Mouse (Mus musculus) ES-Bruce4 (cell line): ENCODE results near the gene Rps3. TPM values are rescaled to one million over a fixed set of nuclear protein-coding genes. Genes with fewer than 3 reads are reported as not detected.
A peak's percentile ranks its signal among the peaks of the same experiment; 100 is the strongest.

Experiments used
- H3K27ac ChIP-seq: 2 replicates; pipeline ENCODE4 v1.5.1; 2012; ENCODE audit warnings: low read length, inconsistent platforms; ENCODE audit not compliant: insufficient read depth
- H3K27me3 ChIP-seq: 2 replicates; pipeline ENCODE4 v1.6.1; 2012; ENCODE audit warnings: mild to moderate bottlenecking, low read length, inconsistent platforms; ENCODE audit not compliant: control insufficient read depth, poor library complexity, insufficient read depth, severe bottlenecking
- H3K36me3 ChIP-seq: 2 replicates; pipeline ENCODE4 v1.6.1; 2012; ENCODE audit warnings: inconsistent platforms, mild to moderate bottlenecking, low read length, moderate library complexity; ENCODE audit not compliant: control insufficient read depth, poor library complexity, insufficient read depth, severe bottlenecking
- H3K4me1 ChIP-seq: one replicate; pipeline ENCODE4 v1.8.1; 2011; ENCODE audit warnings: low read length; ENCODE audit not compliant: control insufficient read depth, insufficient read depth
- H3K4me3 ChIP-seq: 2 replicates; pipeline ENCODE4 v1.5.1; 2011; ENCODE audit warnings: low read depth, mild to moderate bottlenecking, low read length
- H3K9ac ChIP-seq: 2 replicates; pipeline ENCODE4 v1.6.1; 2012; ENCODE audit warnings: low read depth, mild to moderate bottlenecking, inconsistent platforms; ENCODE audit not compliant: poor library complexity, severe bottlenecking
- H3K9me3 ChIP-seq: replicated peaks from 2 replicates; pipeline ENCODE4 v1.6.1; 2012; ENCODE audit warnings: mild to moderate bottlenecking, low read length, inconsistent platforms; ENCODE audit not compliant: control insufficient read depth, poor library complexity, insufficient read depth, severe bottlenecking
- CTCF ChIP-seq: IDR thresholded peaks from one replicate; pipeline ENCODE4 v1.8.1; 2011; ENCODE audit warnings: low read depth, low read length
- EP300 ChIP-seq: IDR thresholded peaks from 2 replicates; pipeline ENCODE4 v1.6.1; 2011; ENCODE audit warnings: low read depth, low read length; ENCODE audit not compliant: insufficient read depth
- POLR2A ChIP-seq: IDR thresholded peaks from one replicate; pipeline ENCODE4 v1.8.1; 2011; ENCODE audit warnings: low read length; ENCODE audit not compliant: insufficient read depth
- polyA plus RNA-seq: library from polyadenylated mRNA; stranded (reverse); fragments of >200 nt; gene quantifications from 2 replicates; pipeline ENCODE4 v1.2.4, GENCODE M21; 2011; ENCODE audit warnings: low read depth; ENCODE audit not compliant: missing spikeins, insufficient read depth, insufficient read length

Rps3 gene
- 2,316 and 2,405 TPM in 2 replicates for polyA plus RNA-seq

- peak within 1 kb of the TSS; percentile 99 for H3K4me3 ChIP-seq
- H3K9ac ChIP-seq, result peak within 1 kb of the TSS; percentile 99
- H3K27me3 ChIP-seq, result no peaks in the 10 kb centered on the region
- H3K27ac ChIP-seq, result peak within 1 kb of the TSS; percentile 74
- no peaks in the 10 kb centered on the region for H3K4me1 ChIP-seq
- peaks cover 46% of the 10 kb centered on the region for H3K36me3 ChIP-seq
- no peak for TF ChIP-seq CTCF
- TF ChIP-seq POLR2A, result no peak
- no peak for TF ChIP-seq EP300
- no peaks in the 10 kb centered on the region for H3K9me3 ChIP-seq
Measured at GRCm38 (mm10) chr7:99483271-99483923, at the start of gene Rps3. TSS of gene Rps3 (minus strand) at chr7:99483738.

- Histone ChIP-seq H3K9me3 (no peaks in the 10 kb centered on the region), H3K4me1 (peaks cover 6% of the 10 kb centered on the region)
Measured at GRCm38 (mm10) chr7:99532526-99532925, 49.0 kb upstream of the Rps3 start.

DNA sequence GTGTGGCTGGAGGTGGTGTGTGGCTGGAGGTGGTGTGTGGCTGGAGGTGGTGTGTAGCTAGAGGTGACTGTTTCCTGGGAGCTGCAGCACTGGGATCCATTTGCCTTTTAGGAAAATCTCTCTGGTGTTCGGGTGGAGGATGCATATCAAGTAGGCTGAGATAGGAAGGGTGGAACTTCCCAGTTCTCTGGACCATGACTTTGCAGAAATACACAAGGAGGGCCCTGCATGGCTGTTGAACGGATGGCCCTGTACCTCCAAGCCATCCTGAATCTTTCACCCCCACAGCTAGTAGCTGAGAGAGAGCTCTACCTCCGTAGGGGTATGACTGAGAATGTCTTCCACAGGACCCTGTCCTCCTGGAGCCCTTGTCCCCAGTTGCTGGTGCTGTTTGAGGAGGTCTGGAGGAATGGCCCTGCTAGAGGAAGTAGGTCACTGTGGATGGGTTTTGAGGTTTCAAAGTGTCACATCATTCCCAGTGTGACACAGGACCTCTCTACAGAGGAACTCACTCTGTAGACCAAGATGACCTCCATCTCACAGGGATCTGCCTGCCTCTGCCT is 48.0 kb upstream of the Rps3 start:
- no peaks in the 10 kb centered on the region for H3K27me3 ChIP-seq
- no peaks in the 10 kb centered on the region for H3K9me3 ChIP-seq
- TF ChIP-seq EP300 (no peak), POLR2A (no peak)
- H3K36me3 ChIP-seq, result no peaks in the 10 kb centered on the region
- peaks cover 4% of the 10 kb centered on the region for H3K4me1 ChIP-seq
- no peak overlapping the region for H3K27ac ChIP-seq
- no peak overlapping the region for H3K4me3 ChIP-seq
- no peak overlapping the region for H3K9ac ChIP-seq

More at GRCm38 (mm10) chr7:99532526-99532925, 49.0 kb upstream of the Rps3 start:
- H3K4me3 ChIP-seq, result no peak overlapping the region
- H3K27me3 ChIP-seq, result no peaks in the 10 kb centered on the region
- H3K27ac ChIP-seq, result no peak overlapping the region
- no peaks in the 10 kb centered on the region for H3K36me3 ChIP-seq
- TF ChIP-seq POLR2A, result no peak
- TF ChIP-seq EP300, result no peak
- no peak for TF ChIP-seq CTCF
- no peak overlapping the region for H3K9ac ChIP-seq

DNA sequence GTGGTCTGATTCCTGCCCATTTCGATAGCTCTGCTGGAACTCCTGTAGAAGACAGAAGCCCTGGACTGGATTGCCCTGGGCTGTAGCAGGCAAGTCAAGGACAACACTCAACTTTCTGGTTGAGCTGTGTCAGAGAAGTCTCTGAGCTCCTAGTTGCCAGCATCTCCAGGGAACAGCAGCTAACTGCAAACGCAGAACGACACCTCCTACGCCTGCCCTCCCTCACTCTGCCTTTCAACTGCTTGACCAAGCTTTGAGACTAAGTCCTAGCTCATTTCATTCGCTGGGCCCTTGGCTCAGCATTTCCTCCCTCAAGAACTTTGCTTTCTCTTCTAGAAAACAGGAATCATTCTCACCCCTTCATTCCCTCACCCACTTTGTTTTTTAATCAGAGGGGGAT is 45.9 kb upstream of the Rps3 start:
- Histone ChIP-seq H3K36me3 (no peaks in the 10 kb centered on the region), H3K9me3 (no peaks in the 10 kb centered on the region), H3K4me1 (no peaks in the 10 kb centered on the region), H3K27me3 (no peaks in the 10 kb centered on the region), H3K27ac (no peak overlapping the region), H3K9ac (no peak overlapping the region), H3K4me3 (no peak overlapping the region)
- TF ChIP-seq CTCF, result no peak
- no peak for TF ChIP-seq EP300
- TF ChIP-seq POLR2A, result no peak

GRCm38 (mm10) chr7:99528547-99528946 is 45.0 kb upstream of the Rps3 start:
- no peak for TF ChIP-seq EP300
- no peak for TF ChIP-seq CTCF
- TF ChIP-seq POLR2A, result no peak
- no peak overlapping the region for H3K4me3 ChIP-seq
- no peak overlapping the region for H3K9ac ChIP-seq
- no peaks in the 10 kb centered on the region for H3K36me3 ChIP-seq
- H3K27ac ChIP-seq, result no peak overlapping the region
- H3K4me1 ChIP-seq, result no peaks in the 10 kb centered on the region
- H3K9me3 ChIP-seq, result no peaks in the 10 kb centered on the region
- H3K27me3 ChIP-seq, result no peaks in the 10 kb centered on the region

GRCm38 (mm10) chr7:99523837-99524236 is 40.3 kb upstream of the Rps3 start:
- TF ChIP-seq POLR2A (no peak), CTCF (no peak)
- H3K27me3 ChIP-seq, result no peaks in the 10 kb centered on the region
- no peak overlapping the region for H3K27ac ChIP-seq
- H3K9me3 ChIP-seq, result no peaks in the 10 kb centered on the region
- H3K9ac ChIP-seq, result no peak overlapping the region
- H3K36me3 ChIP-seq, result no peaks in the 10 kb centered on the region
- H3K4me3 ChIP-seq, result no peak overlapping the region
- H3K4me1 ChIP-seq, result peaks cover 1% of the 10 kb centered on the region
